Mouse (Mus musculus) G1E (cell line): ENCODE measurements around the gene Clk2.

Experiments
- CTCF ChIP-seq: IDR thresholded peaks from 2 replicates; pipeline ENCODE4 v1.5.1; 2012; ENCODE audit warnings: low read depth, low read length, inconsistent platforms, mixed read lengths
- GATA1 ChIP-seq: IDR thresholded peaks from 2 replicates; pipeline ENCODE4 v1.6.1; 2012; ENCODE audit warnings: borderline replicate concordance, low read length, inconsistent platforms, mixed read lengths
- POLR2AphosphoS5 ChIP-seq: IDR thresholded peaks from 2 replicates; pipeline ENCODE4 v1.6.1; 2012; ENCODE audit warnings: low read depth, low read length, inconsistent platforms; ENCODE audit not compliant: insufficient replicate concordance
- TAL1 ChIP-seq: conservative IDR thresholded peaks from 2 replicates; pipeline ENCODE4 v1.6.1; 2012; ENCODE audit warnings: low read depth, low read length, inconsistent platforms, mixed read lengths

DNA sequence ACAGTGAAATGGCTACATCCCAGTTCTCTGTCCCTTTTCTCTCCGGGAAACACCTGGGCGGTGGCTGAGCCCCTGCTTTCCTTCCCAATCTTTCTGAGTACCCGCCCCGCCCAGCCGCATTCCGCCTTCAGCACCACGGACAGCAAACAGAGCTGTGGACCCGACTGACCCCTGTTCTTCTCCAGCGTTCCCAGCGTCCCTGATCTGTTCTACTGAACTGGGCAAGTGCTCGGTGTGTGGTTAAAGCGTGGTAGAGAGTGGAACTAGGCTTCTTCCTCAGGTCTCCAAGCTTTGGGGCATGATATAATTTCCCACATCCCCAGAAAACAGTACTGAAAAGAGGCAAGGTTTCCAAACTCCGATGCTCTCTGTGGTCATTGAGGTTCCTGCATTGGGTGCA, 5.4 kb upstream of the Clk2 start:
- TF ChIP-seq TAL1: no peak
- no peak for TF ChIP-seq CTCF
- no peak for TF ChIP-seq GATA1
- no peak for TF ChIP-seq POLR2AphosphoS5
